Comparison of ENCODE assay signal across 15 mouse cellular contexts in the genomic region with DNA sequence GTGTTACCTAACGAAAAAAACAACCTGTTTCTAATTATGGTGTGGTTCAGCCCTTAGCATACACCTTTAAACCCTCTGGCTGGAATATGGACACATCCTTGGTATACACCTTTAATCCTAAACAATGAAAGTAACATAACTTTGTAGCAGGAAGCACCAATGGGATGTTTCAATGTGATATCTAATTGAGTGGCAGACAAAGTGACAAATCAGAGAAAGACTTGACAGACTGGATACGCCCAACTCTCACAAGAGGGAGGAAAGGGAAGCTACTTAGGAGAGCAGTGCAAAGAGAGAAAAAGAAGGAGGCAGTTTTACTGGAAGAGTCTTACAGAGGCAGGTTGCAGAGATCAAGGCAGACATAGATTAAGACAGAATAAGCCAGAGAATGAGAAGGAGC.
"Had no signal": no experiment of that assay in that cellular context is flagged by ENCODE, and none has a peak within 500 bp of the region (broad histone marks: within the 10 kb centered on the region; RNA-seq: fewer than 3 reads in every experiment).

No protein-coding gene starts in this region.

- H3K9ac ChIP-seq: lung, embryonic 14.5 days; midbrain, embryonic 13.5 days; midbrain, embryonic 15.5 days; neural tube, embryonic 13.5 days; stomach, embryonic 15.5 days had no signal

- H3K4me3 ChIP-seq: midbrain, embryonic 10.5 days; midbrain, embryonic 13.5 days; midbrain, embryonic 15.5 days; myocyte; neural tube, embryonic 13.5 days; stomach, embryonic 15.5 days had no signal

- DNase-seq: lung, adult 18-20 months; lung, embryonic 14.5 days; lung, postnatal 10 days; lung, postnatal 4 days; right cerebral cortex, postnatal 14 days; thymus, adult 2 months; thymus, postnatal 25 days; thymus, postnatal 4 days had no signal

- H3K36me3 ChIP-seq: midbrain, embryonic 10.5 days; midbrain, embryonic 13.5 days; midbrain, embryonic 15.5 days; neural tube, embryonic 13.5 days; stomach, embryonic 15.5 days had no signal

- H3K27ac ChIP-seq: midbrain, embryonic 10.5 days; midbrain, embryonic 13.5 days; midbrain, embryonic 15.5 days; neural tube, embryonic 13.5 days; stomach, embryonic 15.5 days; stomach, postnatal 0 days had no signal

- H3K9me3 ChIP-seq: midbrain, embryonic 10.5 days; midbrain, embryonic 13.5 days; midbrain, embryonic 15.5 days; stomach, embryonic 15.5 days had no signal

- H3K27me3 ChIP-seq: midbrain, embryonic 15.5 days; stomach, embryonic 15.5 days had no signal

- H3K4me1 ChIP-seq: midbrain, embryonic 15.5 days; neural tube, embryonic 13.5 days had no signal
